Mouse (Mus musculus) spleen, embryonic (tissue): ENCODE results near the gene Camta1.

Experiments
- CTCF ChIA-PET: fragments of 350-600 bp; sonication (Branson Sonifier 250); formaldehyde crosslinking; loops from one replicate; lab custom pipeline; 2022; lab: Charles Lee

Camta1 gene

GRCm38 (mm10) chr4:151118883-151119282 lies 742.8 kb downstream of the Camta1 start:
- CTCF ChIA-PET: interaction anchor here (0.5 kb wide), 1 partner anchor 293 kb away, joined by 4 read pairs; no protein-coding TSS in a partner anchor

- CTCF ChIA-PET: no interaction called here
Observed at GRCm38 (mm10) chr4:151114574-151114973, 747.1 kb downstream of the Camta1 start.

GRCm38 (mm10) chr4:151111226-151111625 lies 750.5 kb downstream of the Camta1 start:
- CTCF ChIA-PET: no interaction called here

- CTCF ChIA-PET: no interaction called here
Observed at GRCm38 (mm10) chr4:151108834-151109241, 752.8 kb downstream of the Camta1 start.

GRCm38 (mm10) chr4:151108028-151108771 lies 753.5 kb downstream of the Camta1 start:
- CTCF ChIA-PET: no interaction called here

- CTCF ChIA-PET: no interaction called here
Observed at GRCm38 (mm10) chr4:151107131-151108001, 754.3 kb downstream of the Camta1 start.

- CTCF ChIA-PET: no interaction called here
Observed at GRCm38 (mm10) chr4:151106468-151106867, 755.2 kb downstream of the Camta1 start.

GRCm38 (mm10) chr4:151105886-151106285 lies 755.8 kb downstream of the Camta1 start:
- CTCF ChIA-PET: no interaction called here

- CTCF ChIA-PET: no interaction called here
Observed at GRCm38 (mm10) chr4:151104147-151104546, 757.5 kb downstream of the Camta1 start.

- CTCF ChIA-PET: interaction anchor here (0.6 kb wide), 1 partner anchor 1052 kb away, joined by 12 read pairs; no protein-coding TSS in a partner anchor
Observed at GRCm38 (mm10) chr4:151103646-151104045, 758.0 kb downstream of the Camta1 start.

- CTCF ChIA-PET: no interaction called here
Observed at GRCm38 (mm10) chr4:151097104-151097438, 764.6 kb downstream of the Camta1 start.

GRCm38 (mm10) chr4:151096334-151097103 lies 765.2 kb downstream of the Camta1 start:
- CTCF ChIA-PET: no interaction called here

GRCm38 (mm10) chr4:151095207-151095606 lies 766.5 kb downstream of the Camta1 start:
- CTCF ChIA-PET: no interaction called here

- CTCF ChIA-PET: no interaction called here
Observed at GRCm38 (mm10) chr4:151089270-151089669, 772.4 kb downstream of the Camta1 start, which contains the start of gene Gm13090. Gene Gm13090, plus strand, starts transcription at chr4:151089570.

- CTCF ChIA-PET: no interaction called here
Observed at GRCm38 (mm10) chr4:151088819-151089218, 772.9 kb downstream of the Camta1 start.

GRCm38 (mm10) chr4:151087358-151087757 lies 774.3 kb downstream of the Camta1 start:
- CTCF ChIA-PET: no interaction called here

- CTCF ChIA-PET: no interaction called here
Observed at GRCm38 (mm10) chr4:151083027-151083426, 778.6 kb downstream of the Camta1 start.

- CTCF ChIA-PET: no interaction called here
Observed at GRCm38 (mm10) chr4:151081977-151082376, 779.7 kb downstream of the Camta1 start.

- CTCF ChIA-PET: no interaction called here
Observed at GRCm38 (mm10) chr4:151081355-151081754, 780.3 kb downstream of the Camta1 start.

- CTCF ChIA-PET: no interaction called here
Observed at GRCm38 (mm10) chr4:151074817-151075216, 786.9 kb downstream of the Camta1 start.

- CTCF ChIA-PET: no interaction called here
Observed at GRCm38 (mm10) chr4:151073108-151073744, 788.5 kb downstream of the Camta1 start.
